Mouse (Mus musculus) retina, postnatal 1 day (tissue): ENCODE results near the gene Hddc3.
A peak's percentile ranks its signal among the peaks of the same experiment; 100 is the strongest.
"Not testable (repeated sequence)": the region's sequence is repeated elsewhere in the genome, so short reads cannot be mapped to it uniquely, and the experiment has no call there.

Experiments
- DNase-seq: peaks from one replicate; pipeline ENCODE4 v3.0.0-alpha.2; 2012

Gene Hddc3

DNA sequence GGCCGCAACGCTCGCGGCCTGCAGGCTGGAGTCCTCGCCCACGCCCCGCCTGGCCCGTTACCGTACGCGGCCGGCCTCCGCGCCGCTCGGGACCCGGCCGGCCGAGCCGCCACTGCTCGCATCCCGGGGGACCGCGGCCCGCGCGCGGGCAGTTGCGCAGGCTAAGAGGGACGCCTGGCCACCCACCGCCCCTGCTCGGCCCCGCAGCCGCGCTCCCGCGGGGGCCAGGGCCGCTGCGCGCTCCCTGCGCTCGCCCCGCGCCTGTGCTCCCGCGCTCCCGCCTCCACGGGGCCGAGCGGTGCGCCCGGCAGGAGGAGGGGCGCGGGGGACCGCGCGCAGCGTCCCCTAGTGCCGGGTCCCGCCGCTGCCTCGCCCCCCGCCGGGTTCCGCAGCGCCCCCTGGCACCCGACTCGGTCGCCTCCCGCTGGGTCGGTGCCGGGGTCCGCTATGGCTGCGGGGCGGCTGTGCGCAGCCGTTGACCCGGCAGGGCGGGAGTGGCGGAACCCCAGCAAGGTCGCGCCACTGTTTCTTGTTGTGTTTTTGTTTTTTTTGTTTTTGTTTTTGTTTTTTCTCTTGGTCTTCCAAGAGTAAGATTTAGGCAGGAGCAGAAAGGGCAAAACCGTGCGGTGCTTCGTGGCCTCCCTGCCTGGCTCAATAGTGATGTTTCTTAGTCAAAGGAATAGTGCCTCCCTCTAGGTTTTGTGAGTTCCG lies 28.3 kb downstream of the Hddc3 start, which contains the start of gene Man2a2:
TSS of gene Man2a2 (minus strand) at position 335 of the 711 bp plus-strand sequence.
- peak; percentile 89 for DNase-seq

DNA sequence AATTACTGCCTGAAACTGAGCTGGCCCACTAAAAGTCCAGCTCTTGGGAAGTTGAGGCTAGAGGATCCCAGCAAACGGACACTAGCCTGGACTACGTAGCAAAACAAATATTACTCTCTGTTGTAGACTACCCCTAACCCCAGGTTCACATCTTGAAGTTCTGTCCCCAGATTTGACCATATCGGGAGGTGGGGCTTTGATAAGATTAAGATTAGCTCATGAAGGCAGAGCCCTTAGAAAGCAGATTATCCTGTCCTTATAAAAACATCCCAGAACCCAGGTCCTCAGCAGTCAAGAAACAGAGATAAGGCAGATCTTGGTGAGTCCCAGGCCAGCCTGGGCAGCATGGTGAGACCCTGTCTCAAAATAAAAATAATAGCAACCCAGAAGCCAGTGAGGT lies 29.3 kb downstream of the Hddc3 start:
- DNase-seq: peak; percentile 55

DNA sequence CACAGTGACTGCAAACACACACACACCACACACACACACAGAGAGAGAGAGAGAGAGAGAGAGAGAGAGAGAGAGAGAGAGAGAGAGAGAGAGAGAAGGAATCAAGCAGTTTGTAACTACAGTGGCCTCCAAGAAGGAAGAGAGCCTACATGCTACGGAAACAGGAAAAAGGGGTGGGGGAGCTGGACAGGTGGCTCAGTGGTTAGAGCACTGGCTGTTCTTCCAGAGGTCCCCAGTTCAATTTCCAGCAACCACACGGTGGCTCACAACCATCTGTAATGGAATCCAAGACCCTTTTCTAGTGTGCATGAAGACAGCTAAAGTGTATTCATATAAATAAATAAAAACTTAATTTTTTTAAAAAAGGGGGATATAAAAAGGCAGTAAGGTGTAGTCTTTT lies 29.8 kb downstream of the Hddc3 start:
- DNase-seq: no peak

DNA sequence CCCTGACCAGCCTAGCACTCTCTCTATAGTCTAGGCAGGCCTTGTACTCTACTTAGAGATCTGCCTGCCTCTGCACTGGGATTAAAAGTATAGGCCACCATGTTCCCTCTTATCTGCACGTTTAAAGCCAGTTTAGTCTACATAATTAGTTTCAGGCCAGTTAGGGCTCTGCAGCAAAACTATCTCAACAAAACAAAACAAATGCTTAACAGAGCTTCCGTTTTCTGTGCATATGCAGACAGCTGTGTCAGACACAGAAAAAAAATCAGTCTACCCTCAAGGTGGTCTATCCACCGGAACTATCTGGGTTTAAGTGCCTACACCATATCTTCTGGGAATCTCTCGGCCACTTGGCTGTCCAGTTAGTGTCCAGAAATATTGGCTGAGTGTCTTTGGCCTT lies 30.4 kb downstream of the Hddc3 start:
- no peak for DNase-seq

DNA sequence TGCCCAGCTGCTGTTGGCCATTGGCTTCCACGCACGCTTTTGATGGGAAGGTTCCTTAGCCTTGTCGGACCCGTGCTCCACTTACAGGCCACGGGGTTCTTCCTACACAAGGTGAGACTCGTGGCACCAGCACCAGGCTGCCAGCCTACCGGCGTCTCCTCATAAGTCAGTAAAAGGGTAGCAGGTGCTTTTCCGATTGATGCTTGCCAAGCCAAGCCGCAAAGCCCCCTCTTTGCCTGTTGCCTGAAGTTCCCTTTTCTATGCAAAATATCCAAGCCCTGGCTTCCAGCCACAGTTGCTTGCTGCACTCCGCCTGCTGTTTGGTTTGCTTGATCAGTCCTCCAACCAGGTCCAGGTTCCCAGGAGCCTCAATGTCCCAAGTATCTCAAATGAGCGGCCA lies 30.9 kb downstream of the Hddc3 start:
- DNase-seq: no peak

DNA sequence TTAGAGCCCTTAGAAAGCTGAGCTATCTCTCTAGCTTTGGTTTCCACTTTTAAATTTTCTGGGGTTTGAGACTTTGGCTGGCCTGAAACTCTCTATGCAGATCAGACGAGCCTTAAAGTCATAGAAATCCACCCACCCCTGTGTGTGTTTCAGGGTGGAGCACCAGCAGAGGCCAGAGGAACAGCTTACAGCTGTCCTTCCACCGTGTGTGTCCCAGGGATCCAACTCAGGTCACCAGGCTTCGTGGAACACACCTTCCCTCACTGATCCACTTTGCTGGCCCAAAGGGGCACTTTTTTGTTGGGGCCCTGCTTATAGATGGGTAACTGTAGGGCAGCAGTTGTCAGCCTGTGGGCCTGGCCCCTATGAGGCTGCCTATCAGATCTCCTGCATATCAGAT lies 31.4 kb downstream of the Hddc3 start:
- no peak for DNase-seq

DNA sequence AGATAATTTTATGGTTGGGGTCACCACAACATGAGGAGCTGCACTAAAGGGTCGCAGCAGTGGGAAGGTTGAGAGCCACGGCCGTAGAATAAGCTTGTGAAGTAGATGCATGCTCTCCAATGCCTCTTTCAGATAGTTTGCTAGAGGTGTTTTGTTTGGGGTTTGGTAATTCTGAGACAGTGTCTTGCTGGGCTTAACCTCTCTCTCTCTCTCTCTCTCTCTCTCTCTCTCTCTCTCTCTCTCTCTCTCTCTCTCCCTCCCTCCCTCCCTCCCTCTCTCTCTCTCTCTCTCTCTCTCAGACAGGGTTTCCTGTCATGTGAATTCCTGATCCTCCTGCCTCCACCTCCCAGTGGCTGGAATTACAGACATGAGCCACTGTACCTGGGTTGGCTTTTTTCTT lies 31.8 kb downstream of the Hddc3 start:
- no peak for DNase-seq

DNA sequence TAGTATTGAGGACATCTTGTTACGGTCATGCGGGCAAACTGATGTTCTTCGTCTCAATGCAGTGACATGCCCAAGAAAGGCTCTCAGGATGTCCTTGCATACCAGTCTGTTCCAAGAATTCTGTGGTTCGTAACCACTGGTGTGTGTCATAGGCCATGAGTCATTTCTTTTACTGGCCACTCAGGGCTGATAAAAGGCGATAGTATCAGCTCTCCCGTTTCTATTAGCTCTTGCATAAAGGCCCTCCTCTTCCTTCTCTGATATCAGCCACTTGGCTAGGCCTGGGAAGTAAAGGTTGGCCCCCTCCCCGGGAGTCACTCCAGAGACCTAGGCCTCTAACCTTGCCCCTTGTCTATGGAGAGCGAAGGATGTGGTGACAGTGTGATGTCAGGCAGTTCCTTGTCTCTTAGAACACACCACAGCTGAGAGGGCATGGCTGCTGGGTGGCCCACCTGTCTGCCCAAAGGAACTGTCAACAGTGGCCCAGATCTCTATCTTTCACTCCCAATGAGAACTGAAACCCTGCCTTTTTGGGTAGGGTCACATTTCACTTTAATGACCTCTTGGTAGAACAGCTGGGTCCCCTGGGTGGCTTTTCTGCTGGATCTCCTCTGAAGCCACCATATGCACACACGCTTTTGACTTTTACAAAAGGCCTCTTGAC lies 32.6 kb downstream of the Hddc3 start:
- no peak for DNase-seq

DNA sequence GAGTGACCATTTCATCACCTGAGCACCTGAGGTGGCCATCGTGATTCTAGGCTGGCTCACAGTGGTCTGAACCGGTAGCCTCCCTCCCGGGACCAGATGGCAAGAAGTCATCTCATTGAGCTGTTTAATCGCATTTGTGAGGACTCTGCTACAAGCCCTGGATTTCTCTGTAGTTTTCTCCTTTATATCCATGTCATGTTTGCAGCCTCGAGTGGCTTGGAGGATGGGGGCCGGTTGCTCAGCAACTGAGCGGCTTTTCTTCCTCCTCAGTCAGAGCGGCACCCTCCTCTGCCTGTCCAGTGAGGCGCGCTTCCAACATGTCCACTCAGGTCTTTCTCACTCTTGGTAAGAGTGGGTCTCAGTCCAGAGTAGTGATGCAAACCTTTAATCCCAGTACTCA lies 33.3 kb downstream of the Hddc3 start:
- DNase-seq: peak; percentile 46

DNA sequence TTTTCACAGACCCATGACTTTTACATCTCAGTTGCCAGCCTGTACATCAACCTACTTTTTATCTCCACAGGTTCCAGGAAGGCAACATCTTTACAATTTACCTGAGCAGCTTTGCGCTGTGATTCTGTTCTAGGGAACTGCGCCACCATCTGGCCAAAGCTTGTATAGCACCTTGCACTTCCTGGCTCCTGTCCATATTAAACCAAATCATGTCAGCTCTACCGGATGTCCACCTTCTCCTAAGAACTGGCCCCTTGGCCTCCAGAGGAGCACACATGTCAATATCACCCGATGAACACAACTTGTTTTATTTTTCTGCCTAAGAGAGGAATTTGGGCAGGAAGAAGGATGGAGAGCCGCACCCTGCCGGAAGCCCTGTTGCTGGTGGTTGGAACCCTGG lies 34.6 kb downstream of the Hddc3 start:
- peak; percentile 77 for DNase-seq

DNA sequence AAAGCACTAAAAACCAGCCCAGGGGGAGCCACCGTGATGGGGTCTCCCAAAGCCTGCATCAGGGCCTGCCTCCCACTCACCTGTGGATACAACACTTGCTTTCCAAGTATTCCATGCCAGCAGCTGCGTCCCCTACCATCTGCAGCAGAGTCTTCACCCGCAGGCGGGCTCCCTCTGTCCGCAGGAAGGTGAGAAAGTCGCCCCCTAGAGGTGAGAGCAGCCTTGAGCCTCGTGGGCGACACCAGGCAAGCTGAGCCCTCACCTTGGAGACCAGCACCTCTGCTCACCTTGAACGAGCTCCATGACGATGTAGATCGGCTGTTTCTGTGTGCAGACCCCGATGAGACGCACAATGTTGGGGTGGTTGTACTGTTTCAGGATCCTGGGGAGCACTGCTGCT lies 36.6 kb downstream of the Hddc3 start:
- DNase-seq: peak; percentile 65

DNA sequence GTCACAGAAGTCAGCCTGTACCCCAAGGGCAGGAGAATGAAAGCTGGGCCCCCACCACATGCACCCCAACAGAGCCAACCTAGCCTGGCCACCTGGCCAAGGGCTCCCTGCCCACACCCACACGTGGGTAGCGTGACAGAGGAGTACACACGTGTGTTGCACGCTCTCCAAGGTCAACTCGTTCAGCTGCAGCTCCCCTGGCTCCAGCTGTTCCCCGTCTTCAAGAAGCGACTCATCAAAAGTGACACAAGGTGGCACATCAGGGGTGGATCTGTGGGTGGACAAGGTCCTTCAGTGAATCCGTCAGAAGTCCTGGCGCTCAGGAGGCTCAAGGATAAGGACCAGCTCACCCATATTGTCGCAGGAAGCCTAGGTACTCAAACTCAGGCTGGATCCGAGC lies 40.0 kb downstream of the Hddc3 start:
- no peak for DNase-seq

DNA sequence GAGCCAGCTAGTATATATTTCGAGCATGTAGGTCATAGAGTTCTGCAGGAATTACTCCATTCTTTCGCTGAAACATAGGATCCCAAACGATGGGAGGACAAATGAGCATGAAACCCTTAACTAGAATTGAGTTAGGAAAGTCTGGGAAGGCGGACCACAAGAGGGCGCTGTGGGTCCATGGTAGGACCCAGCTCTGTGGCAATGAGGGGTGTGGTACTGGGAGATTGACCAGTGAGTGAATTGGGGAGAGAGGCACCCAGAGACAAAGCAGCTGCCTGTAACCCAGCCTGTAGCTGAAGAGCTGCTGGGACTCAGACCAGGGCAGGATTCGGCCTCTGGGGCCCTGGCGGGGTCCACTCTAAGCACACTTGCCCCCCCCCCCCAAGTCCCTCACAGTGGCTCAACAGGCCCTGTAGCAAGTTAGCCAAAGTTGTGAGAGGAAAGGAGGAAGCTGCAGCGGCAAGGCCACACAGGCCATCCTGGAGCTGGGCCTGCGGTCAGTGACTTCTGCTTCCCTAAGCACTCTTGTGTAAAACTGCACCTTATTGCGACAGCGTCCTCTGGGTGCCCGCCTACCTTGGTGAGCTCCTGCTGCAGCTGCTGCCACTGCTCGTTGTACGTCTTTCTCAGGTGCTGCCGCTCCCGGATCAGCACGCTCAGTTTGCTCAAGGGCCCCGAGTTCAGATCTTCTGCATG lies 43.5 kb downstream of the Hddc3 start:
- DNase-seq: peak; percentile 91

DNA sequence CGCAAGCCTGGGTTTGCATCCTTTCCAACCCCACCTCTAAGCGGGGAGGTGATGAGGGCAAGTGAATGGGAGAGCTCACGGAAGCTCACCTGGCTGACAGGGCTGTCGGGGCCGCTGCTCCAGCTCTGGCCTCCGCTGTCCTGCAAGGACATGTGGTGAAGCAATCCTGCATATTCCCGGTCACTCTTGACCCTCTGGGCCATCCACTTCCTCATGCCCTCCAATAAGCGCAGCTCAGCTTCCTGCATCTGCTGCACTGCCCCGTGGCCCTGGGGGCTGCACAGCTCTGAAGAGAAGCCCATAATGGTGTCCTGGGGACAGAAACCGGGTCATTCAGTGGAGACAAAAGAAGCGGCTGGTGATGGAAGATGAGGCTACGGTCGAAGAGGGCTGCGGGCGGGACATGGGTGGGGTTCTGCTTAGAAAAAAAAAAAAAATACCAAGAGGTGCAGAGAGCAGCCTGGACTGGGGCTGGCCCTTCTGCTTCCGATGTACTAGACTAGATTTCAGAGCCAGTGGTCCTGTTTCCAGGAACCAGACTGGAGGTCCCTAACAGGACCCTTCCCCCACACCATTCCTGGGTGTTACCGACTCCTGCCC lies 44.2 kb downstream of the Hddc3 start:
- no peak for DNase-seq

DNA sequence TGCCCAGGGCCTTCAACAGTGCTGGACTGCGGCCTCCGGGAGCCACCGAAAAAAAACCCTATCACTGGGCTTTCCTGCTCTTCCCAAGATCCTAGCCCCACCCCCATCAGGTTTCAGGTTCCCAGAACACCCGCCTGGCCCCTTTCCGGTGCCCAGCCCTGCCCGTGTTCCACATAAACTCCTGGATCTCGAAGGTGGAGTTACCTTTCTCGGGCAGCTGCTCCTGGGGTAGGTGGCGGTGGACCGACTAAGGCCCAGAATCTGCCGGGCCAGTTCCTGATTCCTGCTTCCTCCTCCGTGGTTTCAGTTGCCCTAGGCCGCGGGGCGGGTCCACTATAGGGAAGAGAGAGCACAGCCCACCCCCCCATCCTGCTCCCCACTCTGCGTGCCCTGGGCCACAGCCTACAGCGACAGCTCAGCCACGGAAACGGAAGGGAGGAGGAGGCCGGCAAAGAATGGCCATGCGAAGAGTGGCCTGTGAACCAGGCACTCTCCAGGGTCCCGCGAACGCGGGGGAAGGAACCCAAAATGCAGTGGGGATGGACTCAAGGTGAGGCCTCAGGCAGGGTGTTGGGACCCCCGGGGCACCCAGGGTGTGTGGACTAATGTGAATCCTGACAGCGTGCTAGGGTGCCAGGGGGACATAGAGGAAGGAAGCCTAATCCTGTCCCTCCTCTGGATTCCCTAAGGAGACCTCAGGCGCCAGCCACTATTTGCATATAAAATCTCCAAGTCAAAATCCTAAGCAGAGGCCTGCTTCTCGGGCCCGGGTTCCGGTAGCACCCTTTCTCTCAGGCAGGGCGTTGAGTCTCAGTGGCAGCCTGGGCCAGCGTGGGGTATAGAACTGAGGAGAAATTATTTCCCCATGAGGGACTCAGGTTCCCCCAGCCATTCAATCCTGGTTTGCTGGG lies 45.0 kb downstream of the Hddc3 start, which contains the start of gene Fes:
TSS of gene Fes (minus strand) at position 314 of the 911 bp plus-strand sequence.
- peak; percentile 46 for DNase-seq

DNA sequence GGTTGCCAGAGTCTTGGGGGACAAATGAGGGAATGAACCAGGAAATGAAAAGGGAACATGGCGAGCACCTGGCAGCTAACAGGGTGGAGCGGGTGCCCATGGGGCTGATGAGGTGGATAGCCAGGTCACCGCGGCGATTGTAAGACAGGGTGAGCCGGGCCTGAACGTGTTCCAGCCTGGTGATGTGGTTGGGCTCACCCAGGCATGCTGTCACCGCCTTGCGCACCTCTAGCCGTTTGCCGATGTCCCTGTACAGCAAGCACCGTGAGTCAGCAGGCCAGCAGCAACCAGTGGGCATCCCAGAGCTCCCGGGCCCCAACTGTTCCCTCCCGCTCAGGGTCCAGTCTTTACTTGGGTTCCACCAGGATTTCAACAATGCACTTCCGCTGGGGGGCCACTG lies 49.2 kb downstream of the Hddc3 start:
- no peak for DNase-seq

DNA sequence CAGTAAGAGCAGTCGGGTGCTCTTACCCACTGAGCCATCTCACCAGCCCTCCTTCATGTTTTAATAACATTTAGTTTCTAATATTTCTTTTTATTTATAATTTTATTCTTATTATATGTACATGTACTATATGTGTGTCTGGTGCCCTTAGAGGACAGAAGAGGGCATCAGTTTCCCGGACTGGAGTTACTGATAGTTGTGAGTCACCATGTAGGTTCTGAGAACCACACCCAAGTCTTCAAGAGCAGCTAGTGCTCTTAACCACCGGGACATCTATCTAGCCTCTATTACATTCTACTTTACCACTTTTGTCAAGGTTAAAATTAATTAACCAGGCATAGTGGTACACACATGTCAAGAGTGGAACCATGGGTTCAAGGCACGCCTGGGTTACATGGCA lies 51.7 kb downstream of the Hddc3 start:
- DNase-seq: no peak

DNA sequence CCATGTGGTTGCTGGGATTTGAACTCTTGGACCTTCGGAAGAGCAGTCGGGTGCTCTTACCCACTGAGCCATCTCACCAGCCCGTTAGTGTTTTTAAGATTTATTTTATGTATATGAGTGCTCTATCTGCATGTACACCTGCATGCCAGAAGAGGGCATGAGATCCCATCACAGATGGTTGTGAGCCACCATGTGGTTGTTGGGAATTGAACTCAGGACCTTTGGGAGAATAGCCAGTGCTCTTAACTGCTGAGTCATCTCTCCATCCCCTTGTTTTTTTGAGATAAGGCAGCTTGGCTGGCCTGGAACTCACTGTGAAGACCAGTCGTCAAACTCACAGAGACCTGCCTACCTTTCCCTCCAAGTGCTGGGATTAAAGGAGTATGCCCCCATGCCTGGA lies 53.5 kb downstream of the Hddc3 start:
- DNase-seq: not testable (repeated sequence)

DNA sequence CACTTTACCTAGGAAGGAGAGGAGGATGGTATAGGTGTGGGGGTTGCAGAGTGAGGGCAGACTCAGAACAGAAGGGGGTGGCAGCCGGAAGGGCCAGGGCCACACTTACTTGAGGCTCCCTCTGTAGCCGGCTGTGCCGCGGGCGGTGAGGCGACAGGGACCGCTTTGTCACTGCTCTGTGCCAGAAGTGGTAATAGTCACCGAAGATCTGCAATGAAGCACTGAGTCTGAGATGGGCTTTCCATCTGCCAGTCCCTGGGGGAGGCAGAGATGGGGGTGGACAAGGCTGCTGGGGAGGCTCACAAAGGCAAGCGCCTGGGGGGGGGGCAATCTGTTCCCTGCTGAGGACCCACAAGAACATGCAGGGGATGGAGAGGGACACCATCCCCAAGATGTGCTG lies 55.1 kb downstream of the Hddc3 start:
- DNase-seq: no peak

DNA sequence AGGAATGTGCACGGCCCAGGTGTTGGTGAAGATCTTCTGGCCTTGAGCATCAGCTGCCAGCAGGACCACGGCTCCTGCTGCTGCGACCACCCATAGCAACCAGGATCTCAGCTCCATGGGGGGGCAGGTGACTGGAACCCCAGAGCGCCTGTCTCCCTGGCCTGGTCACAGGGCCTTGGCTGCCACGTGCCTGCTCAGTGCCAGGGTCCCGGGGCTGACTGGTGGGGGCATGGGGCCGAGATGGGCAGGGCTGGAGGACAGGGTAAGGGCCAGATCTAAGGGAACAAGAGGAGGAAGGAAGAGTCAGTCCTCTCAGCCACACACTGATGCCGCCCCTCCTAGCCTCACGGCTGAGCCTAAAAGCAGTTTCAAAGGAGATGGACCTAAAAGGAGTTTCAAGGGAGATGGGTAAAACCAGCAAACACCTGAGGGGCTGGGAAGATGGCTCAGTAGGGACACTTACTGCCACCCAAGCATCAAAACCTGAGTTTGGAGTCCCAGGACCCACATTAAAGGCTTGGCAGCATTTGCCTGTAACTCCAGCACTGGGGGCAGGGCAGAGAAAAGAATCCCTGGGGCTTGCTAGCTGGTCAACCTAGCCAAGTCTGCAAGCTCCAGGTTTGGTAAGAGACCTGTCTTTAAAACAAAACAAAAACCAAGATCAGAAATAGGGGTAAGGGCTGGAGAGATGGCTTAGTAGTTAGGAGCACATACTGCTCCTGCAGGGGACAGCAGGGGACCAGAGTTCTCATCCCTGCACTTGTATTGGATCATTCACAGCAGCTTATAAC lies 55.9 kb downstream of the Hddc3 start:
- no peak for DNase-seq

DNA sequence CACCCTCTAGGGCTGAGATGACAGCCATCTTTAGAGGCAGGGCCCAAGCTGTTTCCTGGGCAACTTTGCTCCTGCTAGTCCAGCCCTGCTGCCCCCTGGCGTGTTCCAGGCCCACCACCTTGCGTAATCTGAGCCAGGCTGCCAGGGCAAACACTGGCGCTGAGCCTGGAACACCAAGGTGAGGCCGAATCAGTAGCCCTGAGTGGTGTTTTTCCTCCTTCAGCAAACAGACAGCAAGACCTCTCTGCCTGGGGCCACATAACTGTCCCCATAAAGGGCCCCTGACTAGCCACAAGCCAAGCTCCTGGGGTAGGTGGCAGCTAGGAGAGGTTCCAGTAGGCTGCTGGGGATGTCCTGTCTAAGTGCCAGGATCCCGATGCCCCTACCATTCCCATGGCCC lies 57.2 kb downstream of the Hddc3 start:
- DNase-seq: no peak
